Mouse (Mus musculus) left cerebral cortex, postnatal 25 days (tissue): Measurements from ENCODE around the gene Cdk8. TPM values are rescaled to one million over a fixed set of nuclear protein-coding genes. Genes with fewer than 3 reads are reported as not detected.

Experiments used
- DNase-seq, 2 experiments: peaks; one replicate each; pipeline ENCODE4 v3.0.0; 2022; ENCODE audit warnings: low spot score in 2 of 2, mixed read lengths in 1 of 2
- intact Hi-C: fragments of 180-260 bp; cut with DNase I; formaldehyde crosslinking; loops from one replicate; pipeline ENCODE4 v1.15.1; 2025
- total RNA-seq, 2 experiments: library from RNA; stranded (reverse); gene quantifications; 2 replicates each; pipeline ENCODE4 v1.2.3; 2021

The Cdk8 gene
- total RNA-seq, 2 experiments from 2014 or later = 39.5 to 51.3 TPM

GRCm38 (mm10) chr5:146270593-146270992 lies 39.6 kb downstream of the Cdk8 start:
- intact Hi-C loops = no loop called here
- DNase-seq = no peak

- intact Hi-C loops = no loop called here
- DNase-seq = no peak
These were observed 40.6 kb downstream of the Cdk8 start for GRCm38 (mm10) chr5:146271662-146272061.

- intact Hi-C loops = no loop called here
- DNase-seq = no peak
These were observed 42.1 kb downstream of the Cdk8 start for GRCm38 (mm10) chr5:146273096-146273495.

- intact Hi-C loops = no loop called here
- DNase-seq = peak in 1 of 2 experiments; percentile 67
These were observed 43.5 kb downstream of the Cdk8 start for GRCm38 (mm10) chr5:146274420-146275045.

GRCm38 (mm10) chr5:146277513-146277912 lies 46.5 kb downstream of the Cdk8 start:
- DNase-seq = no peak
- intact Hi-C loops = no loop called here

GRCm38 (mm10) chr5:146280012-146280411 lies 49.0 kb downstream of the Cdk8 start:
- intact Hi-C loops = no loop called here
- no peak for DNase-seq

- intact Hi-C loops = no loop called here
These were observed 50.3 kb downstream of the Cdk8 start for GRCm38 (mm10) chr5:146281241-146281818.

GRCm38 (mm10) chr5:146281884-146282579 lies 51.0 kb downstream of the Cdk8 start:
- no peak for DNase-seq
- intact Hi-C loops = no loop called here

More at GRCm38 (mm10) chr5:146281241-146281818, 50.3 kb downstream of the Cdk8 start:
- no peak for DNase-seq

GRCm38 (mm10) chr5:146283899-146284298 lies 52.9 kb downstream of the Cdk8 start:
- intact Hi-C loops = no loop called here

GRCm38 (mm10) chr5:146287416-146287815 lies 56.4 kb downstream of the Cdk8 start:
- intact Hi-C loops = no loop called here

More at GRCm38 (mm10) chr5:146283899-146284298, 52.9 kb downstream of the Cdk8 start:
- DNase-seq = no peak

GRCm38 (mm10) chr5:146288048-146288501 lies 57.0 kb downstream of the Cdk8 start:
- intact Hi-C loops = loop anchor here (2.0 kb wide), 1 partner anchor 57 kb away; the partner anchor contains the start of gene Cdk8
- DNase-seq = peak in 1 of 2 experiments; percentile 74

More at GRCm38 (mm10) chr5:146287416-146287815, 56.4 kb downstream of the Cdk8 start:
- no peak for DNase-seq

- DNase-seq = no peak
- intact Hi-C loops = loop anchor here (2.0 kb wide), 1 partner anchor 59 kb away; the partner anchor contains the start of gene Cdk8
These were observed 58.9 kb downstream of the Cdk8 start for GRCm38 (mm10) chr5:146289921-146290320.

- intact Hi-C loops = no loop called here
- no peak for DNase-seq
These were observed 59.4 kb downstream of the Cdk8 start for GRCm38 (mm10) chr5:146290446-146290845.

GRCm38 (mm10) chr5:146291560-146291959 lies 60.5 kb downstream of the Cdk8 start:
- intact Hi-C loops = no loop called here
- no peak for DNase-seq

- DNase-seq = no peak
- intact Hi-C loops = no loop called here
These were observed 62.1 kb downstream of the Cdk8 start for GRCm38 (mm10) chr5:146292896-146293680.

GRCm38 (mm10) chr5:146293919-146294700 lies 63.1 kb downstream of the Cdk8 start:
- DNase-seq = no peak
- intact Hi-C loops = no loop called here

- intact Hi-C loops = no loop called here
These were observed 63.8 kb downstream of the Cdk8 start for GRCm38 (mm10) chr5:146294834-146295233.

GRCm38 (mm10) chr5:146298807-146299519 lies 67.9 kb downstream of the Cdk8 start:
- no peak for DNase-seq
- intact Hi-C loops = no loop called here

More at GRCm38 (mm10) chr5:146294834-146295233, 63.8 kb downstream of the Cdk8 start:
- no peak for DNase-seq
